Mouse (Mus musculus): ENCODE results near the gene Llgl1.

GRCm38 (mm10) chr11:60711218-60711617, 11.7 kb downstream of the Llgl1 start:
- TF ChIP-seq POLR2A (IDR thresholded peaks at IDR 0.05; ENCODE audit: borderline replicate concordance, extremely low read depth, insufficient read depth, insufficient read length, poor library complexity, severe bottlenecking) (no peak), CTCF (IDR thresholded peaks at IDR 0.05; ENCODE audit: borderline replicate concordance, extremely low read depth, insufficient read depth, insufficient read length) (no peak)
